Mouse (Mus musculus): ENCODE results near the gene Dll1.
A peak's percentile ranks its signal among the peaks of the same experiment; 100 is the strongest.

Dll1 gene

DNA sequence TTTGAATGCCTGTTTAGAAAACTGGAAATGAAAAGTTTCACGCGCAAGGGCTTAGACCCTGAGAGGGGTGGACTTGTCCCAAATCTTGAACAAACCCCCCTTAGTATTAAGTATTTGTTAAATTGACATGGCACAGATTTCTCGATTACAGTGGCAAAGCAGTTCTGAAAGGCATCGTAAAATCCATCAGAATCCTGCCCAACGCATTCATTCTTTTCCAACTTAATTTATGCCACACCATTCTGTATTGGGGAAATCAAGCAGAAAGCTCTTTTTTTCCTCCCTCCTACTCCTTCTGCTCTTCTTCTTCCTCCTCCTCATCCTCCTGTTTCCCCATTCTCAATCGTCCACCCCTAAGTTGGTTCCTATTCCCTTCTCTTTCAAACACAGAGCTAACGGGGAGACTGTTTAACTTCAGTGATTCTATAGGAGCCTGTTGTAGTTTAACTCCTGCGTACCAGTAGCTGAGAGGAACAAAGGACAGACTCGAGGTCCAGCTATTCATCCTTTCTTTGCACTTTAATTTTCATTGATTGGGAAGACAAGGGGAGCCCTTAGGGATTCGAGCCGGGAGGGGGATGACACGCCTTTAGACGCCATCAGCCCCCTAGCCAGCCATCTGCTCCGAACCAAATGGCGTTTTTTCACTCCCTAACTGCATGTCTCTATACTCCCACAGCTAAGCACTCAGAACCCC lies 1.9 kb upstream of the Dll1 start:
- DNase-seq (ENCODE audit: low spot score in 2 of 2), result no peak

DNA sequence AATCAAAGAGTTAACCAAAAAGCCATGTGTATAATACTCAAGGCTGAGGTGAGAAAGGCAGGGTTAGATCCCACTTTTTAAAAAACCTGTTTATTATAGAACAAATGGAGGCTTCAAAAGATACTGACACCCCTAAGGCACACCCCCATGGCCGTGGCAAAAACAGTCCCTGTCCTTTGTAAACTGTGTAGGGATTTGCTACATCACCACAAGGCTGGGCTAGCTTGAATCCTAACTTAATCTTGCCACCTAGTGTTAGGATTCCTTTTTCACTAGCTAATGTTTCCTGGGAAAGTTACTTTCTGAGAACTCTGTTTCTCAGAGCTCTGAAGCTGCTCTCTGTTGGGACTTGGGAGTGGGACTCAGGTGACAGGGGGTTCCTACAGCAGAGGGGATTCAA lies 1.2 kb upstream of the Dll1 start:
- no peak for DNase-seq (ENCODE audit: low spot score in 2 of 2)

DNA sequence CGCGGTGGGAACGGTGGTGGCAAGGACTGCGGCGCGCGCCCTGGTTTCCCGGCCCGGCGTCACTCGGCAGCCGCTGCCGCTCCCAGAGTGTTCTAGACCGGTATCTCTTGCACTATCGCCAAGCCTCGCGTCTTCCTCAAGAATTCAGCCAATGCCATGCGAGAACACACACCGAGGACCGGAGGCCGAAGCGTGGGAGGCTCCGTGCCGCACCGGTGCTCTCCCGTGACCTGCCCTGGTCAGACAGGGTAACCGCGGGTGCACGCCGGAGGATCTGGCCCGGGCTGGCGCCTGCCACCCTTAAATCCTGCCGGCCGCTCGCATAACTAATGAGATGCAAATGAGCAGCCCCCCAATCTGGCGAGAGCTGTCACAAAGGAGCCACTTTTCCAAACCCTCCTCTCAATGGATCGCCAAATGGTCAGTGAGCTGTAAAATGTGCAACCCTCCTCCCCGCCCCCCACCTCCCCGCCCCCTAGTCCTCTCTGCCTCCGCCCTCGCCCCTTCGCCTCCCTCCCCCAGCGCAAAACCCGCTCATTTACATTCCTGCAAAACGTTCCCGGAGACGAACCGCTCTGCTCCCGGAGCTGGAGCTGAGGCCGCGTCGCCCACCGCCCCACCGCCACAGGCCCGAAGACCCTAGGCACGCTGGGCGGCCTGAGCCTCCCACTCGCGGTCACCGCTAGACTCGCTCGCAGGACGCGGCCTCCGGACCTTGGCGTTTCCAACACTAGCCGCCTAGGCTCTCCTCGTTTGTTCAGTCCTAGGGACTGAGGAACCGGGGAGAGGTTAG lies 775 bp downstream of the Dll1 start:
- peak in 1 of 2 experiments; percentile 40 for DNase-seq (ENCODE audit: low spot score in 2 of 2)

DNA sequence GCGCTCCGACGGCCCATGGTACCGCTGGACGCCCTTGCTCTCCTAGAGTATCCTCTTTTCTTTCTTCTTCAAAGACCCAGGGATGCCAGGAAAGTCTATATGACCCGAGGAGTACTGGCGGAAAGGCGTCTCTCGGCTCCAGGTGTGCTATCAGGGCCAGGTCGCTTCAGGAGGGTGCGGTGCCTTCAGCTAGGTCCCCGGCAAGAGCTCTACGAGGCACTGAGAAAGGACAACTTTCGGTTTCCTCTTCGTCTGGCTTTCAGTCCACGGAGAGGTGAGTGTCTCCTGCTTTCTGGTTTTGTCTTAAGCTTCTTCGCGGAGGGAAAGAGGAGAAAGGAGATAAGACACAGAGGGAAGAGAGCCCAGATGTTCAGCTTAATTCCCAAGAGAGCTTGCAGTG lies 1.4 kb downstream of the Dll1 start:
- DNase-seq (ENCODE audit: low spot score in 2 of 2), result no peak

DNA sequence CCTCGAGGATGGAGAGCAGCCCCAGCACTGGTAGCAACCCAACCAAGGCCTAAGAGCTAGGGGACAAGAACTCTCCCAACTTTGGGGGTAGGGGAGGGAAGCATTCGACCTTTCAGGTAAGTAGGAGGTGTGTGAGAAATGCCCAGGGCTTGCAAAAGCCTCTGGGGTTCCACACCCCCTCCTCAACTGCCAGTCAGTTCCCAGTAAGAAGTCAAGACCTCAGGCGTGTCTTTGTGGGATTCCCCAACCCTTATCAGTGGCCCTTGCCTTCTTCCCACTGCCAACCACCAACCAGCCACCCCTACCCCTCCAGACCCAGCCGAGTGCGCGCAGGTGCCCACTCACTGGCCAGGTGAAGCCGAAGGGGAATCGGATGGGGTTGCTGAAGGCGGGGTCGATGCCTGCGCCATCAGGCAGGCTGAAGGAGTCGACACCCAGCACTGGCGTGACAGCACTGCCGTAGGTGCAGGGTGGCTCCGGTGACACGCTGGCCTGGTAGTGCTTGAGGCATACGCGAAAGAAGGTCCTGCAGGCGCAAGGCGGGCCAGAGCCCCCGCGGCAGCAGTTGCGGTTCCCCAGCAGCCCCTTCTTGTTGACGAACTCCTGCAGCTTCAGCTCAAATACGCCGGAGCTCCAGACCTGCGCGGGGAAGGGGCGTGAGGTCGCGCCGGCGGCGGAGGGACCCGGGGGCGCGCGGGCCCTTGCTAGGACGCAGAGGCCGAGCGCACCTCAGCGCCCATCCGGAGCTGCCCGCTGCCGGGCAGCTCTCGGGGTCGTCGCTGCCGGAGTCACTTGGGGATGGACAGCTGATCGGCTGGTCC lies 2.1 kb downstream of the Dll1 start:
- no peak for DNase-seq (ENCODE audit: low spot score in 2 of 2)

DNA sequence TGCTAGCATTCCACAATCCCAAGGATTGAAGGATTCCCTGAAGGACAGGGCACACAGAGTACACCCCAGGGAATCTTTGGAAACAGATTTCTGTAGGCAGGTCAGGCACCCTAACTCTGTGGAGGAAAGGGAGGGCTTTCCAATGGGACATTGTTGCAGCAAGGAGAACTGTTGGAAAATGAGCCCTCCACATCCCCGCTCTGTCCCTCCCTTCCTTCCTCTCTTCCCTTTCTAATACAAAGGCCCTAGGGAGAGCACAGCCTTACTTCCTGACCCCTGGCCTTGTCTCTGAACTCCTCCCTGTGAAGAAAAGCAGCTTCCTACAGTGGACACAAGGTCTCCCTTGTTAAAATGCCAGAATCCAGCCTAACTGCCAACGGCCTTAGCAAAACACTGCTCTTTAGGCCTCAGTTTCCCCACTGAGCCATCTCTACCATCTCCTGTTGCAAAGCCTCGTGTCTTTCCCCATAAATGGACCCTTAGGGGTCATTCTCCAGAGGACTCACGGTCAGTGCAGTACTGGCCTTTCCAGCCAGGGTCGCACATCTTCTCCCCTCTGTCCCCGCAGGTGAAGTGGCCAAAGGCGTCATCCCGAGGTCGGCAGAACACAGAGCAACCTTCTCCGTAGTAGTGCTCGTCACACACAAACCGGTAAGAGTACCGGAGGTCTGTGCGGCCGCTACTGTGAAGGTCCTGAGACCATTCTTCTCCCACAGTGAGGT lies 3.6 kb downstream of the Dll1 start:
- no peak for DNase-seq (ENCODE audit: low spot score in 2 of 2)

DNA sequence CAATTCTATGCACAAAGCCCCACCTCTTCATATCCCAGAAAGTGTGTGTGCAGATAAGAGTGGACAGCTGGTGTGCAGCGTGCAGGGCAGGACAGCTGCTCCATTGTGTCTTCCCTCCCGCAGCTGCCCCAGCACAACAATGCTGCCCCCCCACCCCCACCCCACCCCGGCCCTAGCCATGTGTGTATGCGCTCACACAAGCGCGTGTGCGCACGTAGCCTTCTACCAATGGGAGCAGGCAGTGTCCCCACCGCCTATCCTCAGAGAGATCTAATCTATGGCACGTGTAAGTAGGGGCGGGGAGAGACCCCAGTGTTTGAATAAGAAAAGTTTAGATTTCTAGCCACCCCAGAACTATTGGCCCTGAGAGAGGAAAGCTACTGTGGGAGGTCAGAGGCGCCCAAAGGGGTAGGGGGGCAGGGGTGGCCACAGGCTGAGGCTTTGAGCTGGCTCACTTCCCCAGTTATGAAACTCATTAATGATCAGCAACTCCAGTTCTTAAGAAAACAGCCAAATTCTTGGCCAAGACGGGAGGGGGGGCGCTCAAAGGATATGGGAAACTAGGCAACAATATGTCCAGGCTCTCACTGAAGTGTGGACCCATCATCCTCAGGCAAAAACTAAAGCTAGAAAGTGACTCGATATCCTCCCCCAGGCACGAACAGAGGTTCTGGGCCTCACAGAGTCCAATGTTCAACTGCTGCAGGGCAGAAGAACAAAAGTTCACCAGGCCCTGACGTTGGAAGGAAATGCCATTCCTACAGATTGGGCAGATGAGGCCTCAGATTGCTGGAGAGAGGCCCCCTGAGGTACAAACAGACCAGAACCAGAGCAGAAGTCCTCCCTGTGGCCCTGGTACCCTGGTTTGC lies 4.5 kb downstream of the Dll1 start:
- no peak for DNase-seq (ENCODE audit: low spot score in 2 of 2)

DNA sequence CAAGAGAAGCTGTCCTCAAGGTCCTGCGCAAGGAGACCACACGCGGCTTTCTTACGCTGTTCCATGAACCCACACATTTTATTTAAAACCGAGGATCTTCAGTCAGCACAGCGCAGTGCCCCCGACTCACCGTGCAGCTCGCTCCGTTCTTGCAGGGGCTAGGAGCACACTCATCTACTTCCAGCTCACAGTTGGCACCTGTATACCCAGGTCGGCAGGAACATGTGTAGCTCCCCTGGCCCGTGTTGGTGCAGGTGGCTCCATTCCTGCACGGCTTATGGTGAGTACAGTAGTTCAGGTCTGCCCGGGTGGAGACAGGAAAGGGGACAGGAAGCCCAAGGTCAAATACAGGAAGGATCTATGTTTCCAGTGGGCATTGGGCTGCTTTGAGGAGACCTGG lies 6.3 kb downstream of the Dll1 start:
- no peak for DNase-seq (ENCODE audit: low spot score in 2 of 2)

DNA sequence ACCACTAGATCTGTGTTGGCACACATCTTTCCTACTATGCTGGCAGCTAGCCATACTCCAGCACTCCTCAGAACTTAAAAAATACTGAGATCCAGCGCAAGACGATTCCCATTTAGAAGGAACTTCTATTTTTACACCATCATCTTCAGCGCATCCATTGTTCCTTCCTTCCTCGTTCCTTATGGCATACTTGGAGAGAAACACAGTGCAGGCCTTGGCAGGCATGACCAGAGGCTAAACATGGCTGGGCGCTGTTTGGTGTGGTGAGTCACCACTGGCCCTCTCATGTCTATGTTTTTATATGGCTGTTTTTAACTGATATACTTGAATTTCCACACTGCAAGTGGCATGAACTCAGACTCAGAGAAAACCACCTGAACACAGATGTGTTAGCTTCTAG lies 11.0 kb downstream of the Dll1 start:
- no peak for DNase-seq (ENCODE audit: low spot score in 2 of 2)

DNA sequence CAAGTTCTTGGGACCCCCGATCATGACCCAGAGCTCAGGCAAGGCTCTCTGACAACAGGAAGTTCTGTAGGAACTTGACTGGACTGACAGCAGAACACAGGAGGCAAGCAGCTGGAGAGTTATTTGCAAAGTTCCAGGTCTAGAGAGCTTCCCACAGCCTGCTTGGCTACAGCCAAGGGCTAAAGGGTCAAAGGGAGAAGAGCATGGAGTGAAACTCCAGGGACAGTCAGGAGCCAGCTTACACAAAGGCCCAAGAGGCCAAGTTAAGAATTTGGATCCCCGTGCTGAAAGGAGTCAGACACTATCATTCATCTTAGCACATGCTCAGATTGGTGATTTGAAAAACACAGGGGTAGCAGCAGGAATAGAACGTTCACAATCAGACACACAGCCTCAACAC lies 13.0 kb downstream of the Dll1 start:
- no peak for DNase-seq (ENCODE audit: low spot score in 2 of 2)

DNA sequence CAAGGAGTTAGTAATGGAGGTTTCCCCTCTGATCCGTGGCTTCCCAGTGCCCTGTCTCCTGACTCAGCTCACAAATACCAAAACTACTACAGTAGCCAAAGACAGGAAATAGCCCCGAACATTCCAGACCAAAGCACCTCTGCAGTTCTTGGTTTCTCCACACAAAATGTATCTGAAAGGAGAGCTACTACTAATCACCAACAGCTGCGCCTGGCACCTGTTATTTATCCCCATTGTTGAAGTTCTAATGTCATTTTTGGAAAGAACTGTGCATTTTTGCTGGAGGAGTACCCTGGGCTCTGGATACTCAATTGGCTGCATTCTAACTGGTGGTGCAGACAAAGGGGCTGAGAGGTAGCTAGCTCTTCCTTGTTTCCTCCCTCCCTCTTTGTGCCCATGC lies 19.6 kb downstream of the Dll1 start:
- DNase-seq (ENCODE audit: low spot score in 2 of 2), result no peak

DNA sequence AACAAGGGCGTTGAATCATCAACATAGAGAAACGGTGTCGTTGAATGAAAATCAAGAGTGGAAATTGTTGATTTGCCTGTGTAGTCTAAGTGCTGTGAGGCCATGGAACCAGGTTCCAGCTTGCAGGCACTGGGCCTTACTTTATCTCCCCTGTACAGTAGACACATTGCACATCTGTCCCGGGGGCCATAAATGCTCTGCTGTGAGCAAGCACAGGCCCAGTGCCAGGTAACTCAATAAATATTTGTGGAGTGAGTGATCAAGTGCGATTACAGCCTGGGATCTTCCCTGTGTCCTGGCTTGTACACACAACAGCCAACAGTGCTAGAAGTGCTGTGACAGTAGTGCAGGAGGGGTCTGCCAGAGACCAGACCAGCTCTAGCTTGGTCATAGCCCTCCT lies 20.1 kb downstream of the Dll1 start:
- no peak for DNase-seq (ENCODE audit: low spot score in 2 of 2)

DNA sequence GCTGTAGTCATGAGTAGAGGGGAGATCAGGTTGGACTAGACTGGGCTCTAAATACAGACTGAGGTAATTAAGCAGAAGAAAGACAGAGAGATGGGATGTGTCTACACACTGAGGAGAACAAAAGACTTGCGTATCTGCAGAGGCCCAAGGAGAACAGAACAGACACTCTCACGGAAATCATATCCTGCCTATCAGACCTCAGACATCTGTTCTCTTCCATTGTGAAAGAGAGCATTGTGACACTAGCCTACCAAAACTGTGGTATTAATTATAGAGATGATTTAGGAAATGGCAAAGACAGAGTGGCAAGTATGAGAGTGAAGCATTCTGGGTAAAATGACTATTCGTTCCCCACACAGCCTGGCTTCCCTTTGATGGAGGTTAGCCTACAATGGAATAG lies 21.6 kb downstream of the Dll1 start:
- DNase-seq (ENCODE audit: low spot score in 2 of 2), result no peak

DNA sequence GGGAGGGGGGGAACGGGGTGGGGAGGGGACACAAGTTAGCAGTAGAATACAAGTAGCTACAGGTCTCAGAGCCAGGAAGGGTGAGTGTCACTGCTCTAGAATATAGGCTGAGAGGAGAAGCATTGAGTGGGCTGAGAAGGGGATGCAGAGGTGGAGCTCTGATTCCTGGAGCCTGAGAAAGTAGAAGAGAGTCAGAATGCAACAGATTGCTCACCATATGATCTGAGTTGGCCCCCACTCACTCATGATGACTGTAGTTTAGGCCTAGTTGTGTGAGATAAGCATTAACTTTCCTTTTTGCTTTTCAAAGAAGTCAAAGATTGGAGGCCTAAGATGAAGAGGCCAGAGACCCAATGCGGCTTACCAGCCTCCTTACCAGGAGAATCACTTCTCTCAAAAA lies 22.7 kb downstream of the Dll1 start:
- no peak for DNase-seq (ENCODE audit: low spot score in 2 of 2)

DNA sequence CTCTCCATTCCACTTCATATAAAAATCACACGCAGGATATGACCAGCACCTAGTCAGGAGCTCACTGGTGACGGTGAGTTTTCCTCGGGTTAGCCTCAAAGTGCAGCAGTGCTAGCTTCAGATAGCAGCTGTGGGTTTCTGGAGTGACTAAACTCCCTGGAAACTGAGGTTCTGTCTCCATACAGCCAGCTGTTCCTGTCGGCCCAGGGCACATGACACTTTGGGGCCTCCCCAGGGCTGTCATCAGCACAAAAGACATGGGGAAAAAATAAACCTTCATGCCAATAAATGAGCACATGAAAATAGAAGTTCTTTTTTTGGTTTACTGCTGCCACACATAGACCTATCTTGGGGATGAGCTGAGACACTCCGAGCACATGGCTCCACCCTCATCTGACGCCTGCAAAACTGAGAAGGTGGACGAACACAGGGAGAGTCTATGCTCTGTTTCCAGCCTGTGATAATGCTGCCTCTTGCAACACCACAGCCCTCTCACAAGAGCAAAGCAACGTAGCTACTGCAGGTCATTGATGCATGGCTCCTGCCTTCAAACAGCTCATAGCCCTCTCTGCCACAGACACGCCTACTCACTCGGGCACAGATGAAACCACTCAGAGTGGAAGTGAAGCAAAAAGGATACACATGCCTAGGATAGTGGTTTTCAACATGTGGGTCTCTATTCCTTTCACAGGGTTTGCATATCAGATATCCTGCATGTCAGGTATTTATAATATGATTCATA lies 23.6 kb downstream of the Dll1 start:
- no peak for DNase-seq (ENCODE audit: low spot score in 2 of 2)

DNA sequence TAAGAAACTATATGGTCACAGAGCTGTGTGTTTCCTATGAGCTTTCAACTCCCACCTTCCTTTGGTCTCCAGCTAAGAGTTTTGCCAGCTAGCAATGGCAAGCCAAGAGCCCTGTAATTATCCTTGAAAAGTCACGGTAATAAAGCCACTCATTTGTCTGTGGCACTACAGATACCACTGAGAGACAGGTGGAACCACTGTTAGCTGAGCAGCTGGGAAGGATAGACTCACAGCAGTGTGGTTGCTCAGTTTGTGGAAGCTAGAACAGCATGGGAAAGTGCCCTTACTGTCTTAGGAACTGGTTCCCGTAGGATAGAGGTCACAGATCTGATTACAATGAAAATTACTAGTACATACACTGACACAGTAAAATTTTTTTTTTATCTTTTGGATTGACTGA lies 26.5 kb downstream of the Dll1 start:
- no peak for DNase-seq (ENCODE audit: low spot score in 2 of 2)

DNA sequence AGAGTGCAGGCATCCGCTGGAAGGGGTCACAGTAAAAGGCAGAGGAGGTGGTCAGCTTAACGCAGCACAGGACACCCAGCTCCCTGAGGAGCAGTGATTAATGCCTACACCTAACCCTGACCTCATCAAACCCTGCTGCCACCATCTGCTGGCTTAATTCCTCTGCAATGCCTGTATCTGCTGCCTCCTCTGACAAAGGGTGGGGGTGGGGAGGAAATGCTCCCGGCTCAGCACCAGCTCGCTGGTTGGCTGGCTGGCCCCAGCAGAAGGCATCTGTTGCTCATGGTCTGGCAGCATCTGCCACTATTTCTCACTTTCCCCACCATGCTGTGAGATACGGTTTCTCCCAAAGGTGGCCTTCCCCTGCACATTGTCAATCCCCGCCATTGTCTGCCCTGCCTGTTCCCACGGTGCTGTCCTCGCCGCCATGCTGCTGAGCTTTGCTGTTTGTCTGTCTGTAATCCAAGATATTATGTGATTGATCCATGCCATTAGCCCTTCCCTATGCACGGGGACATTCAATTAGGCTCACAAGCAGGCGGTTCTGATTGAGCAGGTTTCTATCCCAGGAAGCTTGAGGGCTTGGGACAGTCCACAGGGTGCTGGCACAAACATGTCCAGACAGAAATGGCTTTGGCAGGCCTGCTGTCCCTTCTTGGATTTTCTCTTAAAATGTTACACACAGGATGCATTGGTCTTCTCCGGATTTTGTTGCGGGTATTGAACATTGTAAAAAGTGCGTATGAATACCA lies 33.4 kb downstream of the Dll1 start:
- no peak for DNase-seq (ENCODE audit: low spot score in 2 of 2)

DNA sequence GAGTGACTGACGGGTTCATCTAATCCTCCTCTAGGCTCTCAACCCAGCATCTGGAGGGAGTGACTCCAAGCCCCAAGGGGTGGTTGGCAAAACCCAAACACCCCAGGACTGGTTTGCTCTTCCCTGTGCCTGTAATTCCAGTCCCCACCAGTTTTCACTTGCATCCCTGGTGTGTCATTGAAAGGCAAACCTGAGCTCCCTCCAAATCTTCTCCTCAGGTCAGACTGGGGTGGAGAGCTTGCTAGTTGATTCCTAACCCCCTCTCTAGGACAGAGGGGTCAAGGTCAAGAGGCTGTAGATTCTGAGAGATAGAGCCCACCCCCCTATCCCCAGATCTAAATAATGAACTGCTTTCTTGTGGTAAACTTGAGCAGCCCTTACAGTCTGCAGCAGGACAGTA lies 38.8 kb downstream of the Dll1 start:
- no peak for DNase-seq (ENCODE audit: low spot score in 2 of 2)

DNA sequence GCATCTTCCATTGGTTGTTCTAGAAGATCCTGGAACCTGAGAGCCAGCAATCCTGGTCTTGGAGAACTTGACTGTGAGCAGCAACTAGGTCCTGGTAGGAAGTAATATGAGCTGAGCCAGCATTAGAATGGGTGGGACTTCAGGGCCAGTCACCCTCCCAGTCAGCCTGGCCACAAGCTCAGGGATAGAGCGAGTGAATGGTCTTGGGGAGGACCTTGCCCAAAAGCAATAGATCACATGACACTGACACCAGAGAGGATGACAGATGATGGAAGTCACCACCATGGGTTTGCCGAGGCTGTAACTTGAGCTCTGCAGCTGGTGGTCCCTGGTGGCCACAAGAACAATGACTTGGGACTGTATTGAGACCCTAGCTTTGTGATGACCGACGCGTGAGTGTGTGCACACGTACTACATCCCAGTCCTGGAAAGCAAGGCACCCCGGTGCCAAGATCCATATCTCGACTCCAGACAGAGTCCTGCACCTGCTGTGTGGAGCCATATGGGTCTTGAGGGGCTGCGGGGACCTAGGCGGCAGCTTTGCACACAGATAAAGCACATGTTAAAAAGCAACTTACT lies 46.8 kb downstream of the Dll1 start:
- no peak for DNase-seq (ENCODE audit: low spot score in 2 of 2)
